Mouse (Mus musculus) heart, postnatal 0 days (tissue): Measurements from ENCODE around the gene Acyp2. TPM values are rescaled to one million over a fixed set of nuclear protein-coding genes. Genes with fewer than 3 reads are reported as not detected.

Experiments used
- ATAC-seq: fragments of 200-750 bp; cut with Nextera tagmentation; 2 replicates; pipeline ENCODE4 v1.8.0; 2017; ENCODE audit warnings: low read depth, moderate number of reproducible peaks, moderate library complexity; ENCODE audit not compliant: insufficient read depth
- DNase-seq: peaks from one replicate; pipeline ENCODE4 v3.0.0-alpha.2; 2016; ENCODE audit warnings: low spot score
- H3K27ac ChIP-seq: fragments of 300-500 bp; sonication (generic); 2 replicates; pipeline ENCODE4 v1.5.1; 2014; ENCODE audit warnings: low read depth, mild to moderate bottlenecking
- H3K27me3 ChIP-seq: fragments of 300-500 bp; sonication (generic); 2 replicates; pipeline ENCODE4 v1.6.1; 2014; ENCODE audit warnings: low read length, mixed read lengths; ENCODE audit not compliant: control insufficient read depth, insufficient read depth
- H3K36me3 ChIP-seq: fragments of 300-500 bp; sonication (generic); replicated peaks from 2 replicates; pipeline ENCODE4 v1.6.1; 2014; ENCODE audit warnings: low read length, mixed read lengths; ENCODE audit not compliant: control insufficient read depth, insufficient read depth
- H3K4me1 ChIP-seq: fragments of 300-500 bp; sonication (generic); 2 replicates; pipeline ENCODE4 v1.6.1; 2014; ENCODE audit warnings: antibody characterized with exemption; ENCODE audit not compliant: control insufficient read depth, insufficient read depth
- H3K4me2 ChIP-seq: fragments of 300-500 bp; sonication (generic); 2 replicates; pipeline ENCODE4 v1.6.1; 2014; ENCODE audit warnings: low read depth, mild to moderate bottlenecking, low read length, moderate library complexity
- H3K4me3 ChIP-seq: fragments of 300-500 bp; sonication (generic); 2 replicates; pipeline ENCODE4 v1.5.1; 2014; ENCODE audit warnings: low read depth, low read length
- H3K9ac ChIP-seq: fragments of 300-500 bp; sonication (generic); replicated peaks from 2 replicates; pipeline ENCODE4 v1.6.1; 2014; ENCODE audit warnings: low read depth, low read length, mixed read lengths
- H3K9me3 ChIP-seq: fragments of 300-500 bp; sonication (generic); replicated peaks from 2 replicates; pipeline ENCODE4 v1.6.1; 2016; ENCODE audit warnings: low read length; ENCODE audit not compliant: control insufficient read depth
- CTCF ChIP-seq: IDR thresholded peaks from 2 replicates; pipeline ENCODE4 v1.5.1; 2016; ENCODE audit warnings: antibody characterized with exemption, control low read depth, low read depth
- EP300 ChIP-seq: IDR thresholded peaks from 2 replicates; pipeline ENCODE4 v1.6.1; 2016; ENCODE audit warnings: antibody characterized with exemption, low read depth
- WGBS: fragments of 180-500 bp; shearing (Covaris S2); extraction: QIAGEN DNeasy Blood & Tissue Kit; methylation state at CpG from one replicate; pipeline ENCODE4 v1.1.7; 2014; 5-methylcytosine and 5-hydroxymethylcytosine counted together
- polyA plus RNA-seq: library from polyadenylated mRNA; unstranded; fragments of >200 nt; fragmentation: Nextera tagmentation; extraction: Ambion mirVana; gene quantifications from 2 replicates; pipeline ENCODE4 v1.2.1, GENCODE M21; 2015
- total RNA-seq: library from RNA; depleted of rRNA; stranded (reverse); fragments of >200 nt; gene quantifications from 2 replicates; pipeline ENCODE4 v1.2.3, GENCODE M21; 2014; ENCODE audit warnings: low replicate concordance; rRNA removed

The Acyp2 gene
- total RNA-seq (27.6 and 31.4 TPM in 2 replicates), polyA plus RNA-seq (85.8 and 91.0 TPM in 2 replicates)

GRCm38 (mm10) chr11:30649001-30649637 lies at the start of gene Acyp2:
TSS of gene Acyp2 (minus strand) at chr11:30649587.
- ATAC-seq, result peak; percentile 98
- peak within 1 kb of the TSS; percentile 81 for H3K9ac ChIP-seq
- TF ChIP-seq CTCF, result peak; percentile 38
- TF ChIP-seq EP300, result peak; percentile 87
- H3K4me1 ChIP-seq, result no peaks in the 10 kb centered on the region
- peak within 1 kb of the TSS; percentile 92 for H3K27ac ChIP-seq
- peak within 1 kb of the TSS; percentile 73 for H3K4me2 ChIP-seq
- no peaks in the 10 kb centered on the region for H3K27me3 ChIP-seq
- H3K36me3 ChIP-seq, result no peaks in the 10 kb centered on the region
- H3K4me3 ChIP-seq, result peak within 1 kb of the TSS; percentile 69
- under 1% methylated on average over 40 of the region's 40 CpGs for WGBS
- peak; percentile 87 for DNase-seq
- H3K9me3 ChIP-seq, result no peaks in the 10 kb centered on the region

GRCm38 (mm10) chr11:30689421-30689820 lies 40.0 kb upstream of the Acyp2 start:
- Histone ChIP-seq H3K27me3 (no peaks in the 10 kb centered on the region), H3K4me2 (no peak overlapping the region), H3K4me3 (no peak overlapping the region), H3K9ac (no peak overlapping the region), H3K27ac (no peak overlapping the region), H3K36me3 (no peaks in the 10 kb centered on the region), H3K9me3 (no peaks in the 10 kb centered on the region), H3K4me1 (no peaks in the 10 kb centered on the region)
- no peak for DNase-seq
- TF ChIP-seq CTCF, result no peak
- TF ChIP-seq EP300, result no peak
- no peak for ATAC-seq
- 66% methylated on average over 1 of the region's 1 CpGs for WGBS

- Histone ChIP-seq H3K36me3 (no peaks in the 10 kb centered on the region), H3K27me3 (no peaks in the 10 kb centered on the region), H3K4me1 (no peaks in the 10 kb centered on the region), H3K9me3 (no peaks in the 10 kb centered on the region), H3K4me3 (no peak overlapping the region), H3K9ac (no peak overlapping the region), H3K27ac (no peak overlapping the region), H3K4me2 (no peak overlapping the region)
- TF ChIP-seq EP300, result no peak
- peak; percentile 84 for TF ChIP-seq CTCF
- peak; percentile 79 for ATAC-seq
- DNase-seq, result peak; percentile 78
- WGBS, result 73% methylated on average over 1 of the region's 1 CpGs
These were observed 26.7 kb upstream of the Acyp2 start for GRCm38 (mm10) chr11:30676086-30676485.

- no peak overlapping the region for H3K4me2 ChIP-seq
- ATAC-seq (no peak), DNase-seq (no peak)
- H3K4me3 ChIP-seq, result no peak overlapping the region
- H3K9ac ChIP-seq, result no peak overlapping the region
- TF ChIP-seq EP300 (no peak), CTCF (no peak)
- no peaks in the 10 kb centered on the region for H3K9me3 ChIP-seq
- H3K27me3 ChIP-seq, result no peaks in the 10 kb centered on the region
- no peak overlapping the region for H3K27ac ChIP-seq
- no peaks in the 10 kb centered on the region for H3K36me3 ChIP-seq
- 19% methylated on average over 1 of the region's 1 CpGs for WGBS
- H3K4me1 ChIP-seq, result no peaks in the 10 kb centered on the region
These were observed 23.3 kb upstream of the Acyp2 start for GRCm38 (mm10) chr11:30672719-30673118.

GRCm38 (mm10) chr11:30663001-30663400 lies 13.6 kb upstream of the Acyp2 start:
- DNase-seq, result no peak
- Histone ChIP-seq H3K27me3 (no peaks in the 10 kb centered on the region), H3K4me2 (no peak overlapping the region), H3K4me3 (no peak overlapping the region), H3K9ac (no peak overlapping the region), H3K4me1 (no peaks in the 10 kb centered on the region), H3K36me3 (no peaks in the 10 kb centered on the region), H3K9me3 (no peaks in the 10 kb centered on the region), H3K27ac (no peak overlapping the region)
- TF ChIP-seq CTCF (no peak), EP300 (no peak)
- ATAC-seq, result no peak
- WGBS, result 76% methylated on average over 3 of the region's 3 CpGs

- no peak overlapping the region for H3K4me2 ChIP-seq
- H3K9me3 ChIP-seq, result no peaks in the 10 kb centered on the region
- 76% methylated on average over 2 of the region's 2 CpGs for WGBS
- no peak overlapping the region for H3K9ac ChIP-seq
- no peak overlapping the region for H3K27ac ChIP-seq
- H3K27me3 ChIP-seq, result no peaks in the 10 kb centered on the region
- DNase-seq (no peak), ATAC-seq (no peak)
- no peak overlapping the region for H3K4me3 ChIP-seq
- H3K36me3 ChIP-seq, result no peaks in the 10 kb centered on the region
- TF ChIP-seq EP300, result no peak
- no peak for TF ChIP-seq CTCF
- H3K4me1 ChIP-seq, result no peaks in the 10 kb centered on the region
These were observed 13.2 kb upstream of the Acyp2 start for GRCm38 (mm10) chr11:30662591-30662990.
